Mouse (Mus musculus) thymus, adult 2 months (tissue): Measurements from ENCODE around the gene Gm20721. TPM values are rescaled to one million over a fixed set of nuclear protein-coding genes. Genes with fewer than 3 reads are reported as not detected.

Experiments
- DNase-seq: peaks from one replicate; pipeline ENCODE4 v3.0.0; 2021
- H3K27ac ChIP-seq: fragments of 200-500 bp; 2 replicates; pipeline ENCODE4 v1.5.1; 2012; ENCODE audit warnings: low read length, control low read depth; ENCODE audit not compliant: control insufficient read depth, insufficient read depth
- H3K27me3 ChIP-seq: fragments of 200-500 bp; 2 replicates; pipeline ENCODE4 v1.6.1; 2012; ENCODE audit warnings: mild to moderate bottlenecking, low read length, moderate library complexity, mixed read lengths; ENCODE audit not compliant: control insufficient read depth, insufficient read depth
- H3K36me3 ChIP-seq: fragments of 200-500 bp; 2 replicates; pipeline ENCODE4 v1.6.1; 2012; ENCODE audit warnings: mild to moderate bottlenecking, low read length, moderate library complexity; ENCODE audit not compliant: control insufficient read depth, insufficient read depth
- H3K4me1 ChIP-seq: fragments of 200-500 bp; replicated peaks from 2 replicates; pipeline ENCODE4 v1.6.1; 2012; ENCODE audit warnings: low read length; ENCODE audit not compliant: control insufficient read depth, insufficient read depth
- H3K4me3 ChIP-seq: fragments of 200-500 bp; 2 replicates; pipeline ENCODE4 v1.5.1; 2012; ENCODE audit warnings: mild to moderate bottlenecking, low read length, control low read depth, moderate library complexity; ENCODE audit not compliant: control insufficient read depth, insufficient read depth
- CTCF ChIP-seq: fragments of 200-500 bp; IDR thresholded peaks from 2 replicates; pipeline ENCODE4 v1.5.1; 2012; ENCODE audit warnings: mild to moderate bottlenecking, control low read depth, low read length, moderate library complexity, borderline replicate concordance; ENCODE audit not compliant: control insufficient read depth, poor library complexity, insufficient read depth; ENCODE audit errors: extremely low read depth
- POLR2A ChIP-seq: fragments of 200-500 bp; IDR thresholded peaks from 2 replicates; pipeline ENCODE4 v1.6.1; 2012; ENCODE audit warnings: mild to moderate bottlenecking, low read length, control low read depth, moderate library complexity; ENCODE audit not compliant: control insufficient read depth, poor library complexity, insufficient read depth; ENCODE audit errors: extremely low read depth
- WGBS: fragments of 180-500 bp; shearing (Covaris S2); methylation state at CpG from one replicate; pipeline ENCODE4 v1.1.7; 2018; 5-methylcytosine and 5-hydroxymethylcytosine counted together
- polyA plus RNA-seq: library from polyadenylated mRNA; depleted of rRNA; stranded (reverse); fragments of >200 nt; gene quantifications from 2 replicates; pipeline ENCODE4 v1.2.3, GENCODE M21; 2012

Gm20721 gene
- polyA plus RNA-seq, 1 experiment = 0.07 TPM

DNA sequence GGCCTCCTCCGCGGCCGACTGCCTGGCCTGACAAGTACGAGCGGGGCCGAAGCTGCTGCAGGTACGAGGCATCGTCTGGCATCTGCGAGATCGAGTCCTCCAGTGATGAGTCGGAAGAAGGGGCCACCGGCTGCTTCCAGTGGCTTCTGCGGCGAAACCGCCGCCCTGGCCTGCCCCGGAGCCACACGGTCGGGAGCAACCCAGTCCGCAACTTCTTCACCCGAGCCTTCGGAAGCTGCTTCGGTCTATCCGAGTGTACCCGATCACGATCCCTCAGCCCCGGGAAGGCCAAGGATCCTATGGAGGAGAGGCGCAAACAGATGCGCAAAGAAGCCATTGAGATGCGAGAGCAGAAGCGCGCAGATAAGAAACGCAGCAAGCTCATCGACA lies 46.7 kb downstream of the Gm20721 start:
- WGBS = 56% methylated on average over 34 of the region's 34 CpGs
- no peak for DNase-seq
- TF ChIP-seq POLR2A (no peak), CTCF (no peak)
- Histone ChIP-seq H3K27me3 (peaks cover 6% of the 10 kb centered on the region; the same call in 1 of the 2 replicates), H3K4me1 (peaks cover 5% of the 10 kb centered on the region; the same call in 1 of the 2 replicates), H3K36me3 (no peaks in the 10 kb centered on the region), H3K4me3 (no peak overlapping the region), H3K27ac (no peak overlapping the region)

DNA sequence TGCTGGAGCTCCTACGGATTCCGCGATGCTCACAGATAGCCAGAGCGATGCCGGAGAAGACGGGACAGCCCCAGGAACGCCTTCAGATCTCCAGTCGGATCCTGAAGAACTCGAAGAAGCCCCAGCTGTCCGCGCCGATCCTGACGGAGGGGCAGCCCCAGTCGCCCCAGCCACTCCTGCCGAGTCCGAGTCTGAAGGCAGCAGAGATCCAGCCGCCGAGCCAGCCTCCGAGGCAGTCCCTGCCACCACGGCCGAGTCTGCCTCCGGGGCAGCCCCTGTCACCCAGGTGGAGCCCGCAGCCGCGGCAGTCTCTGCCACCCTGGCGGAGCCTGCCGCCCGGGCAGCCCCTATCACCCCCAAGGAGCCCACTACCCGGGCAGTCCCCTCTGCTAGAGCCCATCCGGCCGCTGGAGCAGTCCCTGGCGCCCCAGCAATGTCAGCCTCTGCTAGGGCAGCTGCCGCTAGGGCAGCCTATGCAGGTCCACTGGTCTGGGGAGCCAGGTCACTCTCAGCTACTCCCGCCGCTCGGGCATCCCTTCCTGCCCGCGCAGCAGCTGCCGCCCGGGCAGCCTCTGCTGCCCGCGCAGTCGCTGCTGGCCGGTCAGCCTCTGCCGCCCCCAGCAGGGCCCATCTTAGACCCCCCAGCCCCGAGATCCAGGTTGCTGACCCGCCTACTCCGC lies 47.3 kb downstream of the Gm20721 start:
- Histone ChIP-seq H3K36me3 (no peaks in the 10 kb centered on the region), H3K27me3 (peaks cover 6% of the 10 kb centered on the region; the same call in 1 of the 2 replicates), H3K4me1 (peaks cover 6% of the 10 kb centered on the region; the same call in 1 of the 2 replicates), H3K4me3 (no peak overlapping the region), H3K27ac (no peak overlapping the region)
- no peak for TF ChIP-seq POLR2A
- TF ChIP-seq CTCF = no peak
- WGBS = 59% methylated on average over 48 of the region's 48 CpGs
- DNase-seq = no peak

DNA sequence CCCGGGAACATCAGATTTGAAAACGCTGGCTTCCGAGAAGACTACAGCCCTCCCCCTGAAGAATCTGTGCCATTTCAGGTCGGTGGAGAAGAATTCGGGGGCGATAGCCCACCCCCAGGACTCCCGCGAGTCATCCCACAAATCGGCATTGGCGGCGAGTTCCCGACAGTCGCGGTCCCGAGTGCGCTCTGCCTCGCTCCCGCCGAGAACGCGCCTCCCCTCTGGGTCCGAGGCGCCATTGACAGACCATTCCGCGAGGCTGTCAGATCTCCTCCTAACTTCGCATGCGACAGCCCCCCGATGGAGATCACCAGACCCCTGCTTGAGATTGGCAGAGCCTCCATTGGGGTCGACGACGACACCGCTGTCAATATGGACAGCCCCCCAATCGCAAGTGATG lies 48.0 kb downstream of the Gm20721 start:
- Histone ChIP-seq H3K36me3 (no peaks in the 10 kb centered on the region), H3K4me3 (no peak overlapping the region), H3K27me3 (peaks cover 6% of the 10 kb centered on the region; the same call in 1 of the 2 replicates), H3K27ac (no peak overlapping the region), H3K4me1 (peaks cover 7% of the 10 kb centered on the region; the same call in 1 of the 2 replicates)
- WGBS = 46% methylated on average over 33 of the region's 33 CpGs
- no peak for DNase-seq
- TF ChIP-seq CTCF (no peak), POLR2A (no peak)

DNA sequence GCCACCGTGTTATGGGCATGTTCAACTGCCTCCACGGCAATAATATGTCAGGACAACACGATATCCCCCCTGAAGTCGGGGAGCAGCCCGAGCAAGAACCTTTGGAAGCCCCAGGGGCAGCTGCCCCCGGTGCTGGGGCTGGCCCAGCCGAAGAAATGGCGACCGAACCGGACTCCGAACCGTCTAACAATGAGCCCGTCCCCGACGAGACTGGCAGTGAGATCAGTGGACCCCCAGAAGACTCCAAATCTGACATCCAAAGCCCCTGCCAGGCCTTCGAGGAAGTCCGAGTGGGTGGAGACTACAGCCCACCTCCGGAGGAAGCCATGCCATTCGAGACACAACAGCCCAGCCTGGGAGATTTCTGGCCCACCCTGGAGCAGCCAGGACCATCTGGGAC lies 48.7 kb downstream of the Gm20721 start:
- no peak for DNase-seq
- H3K4me3 ChIP-seq = no peak overlapping the region
- peaks cover 6% of the 10 kb centered on the region; the same call in 1 of the 2 replicates for H3K27me3 ChIP-seq
- no peaks in the 10 kb centered on the region for H3K36me3 ChIP-seq
- 66% methylated on average over 19 of the region's 19 CpGs for WGBS
- no peak overlapping the region for H3K27ac ChIP-seq
- TF ChIP-seq POLR2A = no peak
- TF ChIP-seq CTCF = no peak
- peaks cover 7% of the 10 kb centered on the region; the same call in 1 of the 2 replicates for H3K4me1 ChIP-seq

DNA sequence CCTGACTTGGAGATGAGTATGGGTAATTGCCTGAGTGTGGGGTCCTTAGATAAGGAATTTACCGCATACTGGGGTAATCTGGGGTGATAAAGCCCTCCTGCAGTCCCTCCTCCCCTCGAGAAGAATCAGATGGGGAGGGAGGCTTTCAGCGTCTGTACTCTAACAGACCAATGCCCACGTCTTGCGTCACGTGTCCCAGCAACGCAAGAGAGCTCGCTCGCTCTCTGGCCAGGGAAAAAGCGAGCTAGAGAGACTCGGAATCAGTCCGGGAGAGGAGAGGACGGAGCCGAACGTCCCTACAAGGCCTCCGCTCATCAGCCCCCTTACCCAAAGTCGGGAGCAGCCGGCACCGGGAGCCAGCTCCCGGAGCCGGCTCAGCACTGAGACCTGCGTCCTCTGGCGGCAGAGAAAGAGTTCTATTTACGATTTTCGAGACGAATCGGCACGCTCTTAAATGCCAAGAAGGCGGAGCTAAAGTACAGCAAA lies 49.4 kb downstream of the Gm20721 start:
- Histone ChIP-seq H3K27me3 (peaks cover 6% of the 10 kb centered on the region; the same call in 1 of the 2 replicates), H3K27ac (no peak overlapping the region), H3K36me3 (no peaks in the 10 kb centered on the region), H3K4me1 (peaks cover 7% of the 10 kb centered on the region; the same call in 1 of the 2 replicates), H3K4me3 (peak overlapping the region; percentile 31; the same call in 1 of the 2 replicates)
- no peak for DNase-seq
- TF ChIP-seq CTCF = no peak
- TF ChIP-seq POLR2A = no peak
- WGBS = 56% methylated on average over 29 of the region's 29 CpGs

DNA sequence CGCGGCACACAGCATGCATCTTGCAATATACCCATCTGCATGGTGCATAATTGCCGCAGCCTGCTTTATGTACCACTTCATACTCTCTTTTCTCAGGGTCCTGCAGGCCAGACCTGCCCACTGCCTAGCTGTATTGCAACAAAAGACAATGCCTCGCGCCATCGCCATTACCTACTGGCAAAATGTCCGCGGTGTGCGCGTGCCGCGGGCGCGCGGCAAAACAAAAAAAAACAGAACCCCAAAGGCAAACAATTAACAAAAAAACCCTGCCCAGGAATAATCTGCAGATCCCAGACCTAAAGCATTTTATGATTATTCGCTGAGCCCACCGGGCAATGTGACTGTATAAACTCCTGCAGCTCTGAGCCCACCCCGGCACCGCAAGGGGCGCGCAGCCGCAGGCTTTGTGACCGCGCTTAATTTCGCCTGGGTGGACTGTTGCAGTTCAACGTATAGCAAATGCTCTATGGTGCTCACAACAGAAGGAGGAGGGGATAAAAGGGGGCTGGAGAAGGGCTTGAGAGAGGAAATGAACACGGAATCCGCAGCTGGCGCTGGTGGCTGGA lies 50.5 kb downstream of the Gm20721 start:
- Histone ChIP-seq H3K36me3 (no peaks in the 10 kb centered on the region), H3K4me3 (peak overlapping the region; percentile 67), H3K4me1 (peaks cover 7% of the 10 kb centered on the region; the same call in 1 of the 2 replicates), H3K27me3 (peaks cover 6% of the 10 kb centered on the region; the same call in 1 of the 2 replicates), H3K27ac (no peak overlapping the region)
- no peak for DNase-seq
- TF ChIP-seq POLR2A (no peak), CTCF (no peak)
- 52% methylated on average over 29 of the region's 29 CpGs for WGBS

DNA sequence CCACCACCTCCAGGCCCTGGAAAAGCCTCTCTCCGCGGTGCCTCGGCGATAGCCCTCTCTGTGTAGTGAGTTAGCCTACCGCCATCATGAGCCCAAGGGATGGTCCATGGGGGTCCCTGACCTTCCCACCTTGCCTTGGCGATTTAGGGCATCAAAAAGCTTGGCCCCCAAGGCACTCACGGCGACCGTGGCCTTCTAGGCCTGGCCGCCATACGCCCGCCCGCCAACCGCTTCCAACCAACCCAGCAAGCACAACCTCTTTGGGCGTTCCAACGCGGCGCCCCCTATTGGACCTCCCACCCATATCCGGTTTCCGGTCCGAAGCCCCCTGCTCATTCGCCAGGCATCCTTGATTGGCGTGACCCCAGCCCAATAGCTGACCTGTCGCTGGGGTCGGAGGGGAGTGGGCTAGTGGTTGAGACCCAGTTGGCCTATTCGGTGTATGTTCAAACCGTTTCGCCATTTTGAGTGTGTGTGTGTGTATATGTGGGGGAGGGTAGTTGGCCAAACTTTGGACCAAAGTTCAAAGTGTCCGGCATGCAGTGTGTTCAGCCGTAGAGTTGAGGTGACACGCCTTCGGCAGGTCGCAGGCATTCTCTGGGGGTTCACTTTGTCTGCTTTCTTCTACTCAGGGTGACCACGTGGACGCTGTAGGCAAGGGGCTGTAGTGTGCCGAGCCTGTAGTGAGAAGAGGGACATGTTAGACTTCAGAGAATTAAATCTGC lies 51.2 kb downstream of the Gm20721 start:
- WGBS = 51% methylated on average over 36 of the region's 36 CpGs
- Histone ChIP-seq H3K27me3 (peaks cover 6% of the 10 kb centered on the region; the same call in 1 of the 2 replicates), H3K27ac (no peak overlapping the region), H3K4me3 (peak overlapping the region; percentile 67), H3K36me3 (no peaks in the 10 kb centered on the region), H3K4me1 (peaks cover 7% of the 10 kb centered on the region; the same call in 1 of the 2 replicates)
- DNase-seq = peak; percentile 57
- no peak for TF ChIP-seq CTCF
- TF ChIP-seq POLR2A = peak; percentile 29; the same call in 1 of the 2 replicates
